Mouse (Mus musculus) E14TG2a.4 (cell line): ENCODE measurements around the gene Isoc2b.

Experiments used
- CTCF ChIP-seq: conservative IDR thresholded peaks from 2 replicates; pipeline ENCODE4 v1.5.1; 2014; ENCODE audit warnings: low read length
- NANOG ChIP-seq: IDR thresholded peaks from 2 replicates; pipeline ENCODE4 v1.6.1; 2014; ENCODE audit warnings: borderline replicate concordance, low read length, mixed read lengths
- POU5F1 ChIP-seq: IDR thresholded peaks from 2 replicates; pipeline ENCODE4 v1.6.1; 2014; ENCODE audit warnings: low read length, borderline replicate concordance

- no peak for TF ChIP-seq CTCF
- no peak for TF ChIP-seq POU5F1
- no peak for TF ChIP-seq NANOG
These were observed 57.6 kb downstream of the Isoc2b start, which contains the start of gene Ube2s for GRCm38 (mm10) chr7:4812303-4813104.
